ENCODE assay signal across 20 mouse cellular contexts in genomic region chr10:80001945-80002344, GRCm38 (mm10). TPM values are rescaled to one million over a fixed set of nuclear protein-coding genes. Genes with fewer than 3 reads are reported as not detected.
DNase-seq lines count a peak whose midpoint lies in the region; ATAC-seq lines count a peak whose summit lies in the region.
"Had no signal": no experiment of that assay in that cellular context is flagged by ENCODE, and none has a peak within 500 bp of the region (broad histone marks: within the 10 kb centered on the region; RNA-seq: fewer than 3 reads in every experiment).

No protein-coding gene starts in this region.

- DNase-seq in neural tube, embryonic 10.5 days (ENCODE audit: extremely low spot score, low spot score) = no peak
- peak; percentile 70 for DNase-seq in embryonic facial prominence, embryonic 14.5 days (ENCODE audit: low spot score)
- no peak for DNase-seq in kidney, postnatal 14 days
- no peak for DNase-seq in right cerebral cortex, adult 18-20 months
- DNase-seq: adrenal gland, adult 8-10 months; adrenal gland, postnatal 36 days; cerebellum, adult 8-10 months; cerebellum, postnatal 14 days; embryo, embryonic 11 days; gastrocnemius, postnatal 36 days; heart, adult 11 months; heart, postnatal 36 days had no signal

- no peaks in the 10 kb centered on the region for H3K9me3 ChIP-seq in neural tube, embryonic 13.5 days
- H3K9me3 ChIP-seq in embryonic facial prominence, embryonic 14.5 days (ENCODE audit: control insufficient read depth, low read length) = no peaks in the 10 kb centered on the region
- no peaks in the 10 kb centered on the region for H3K9me3 ChIP-seq in limb, embryonic 15.5 days
- H3K9me3 ChIP-seq: embryonic facial prominence, embryonic 12.5 days; forebrain, embryonic 13.5 days; heart, embryonic 13.5 days; hindbrain, embryonic 13.5 days had no signal

- no peak overlapping the region for H3K27ac ChIP-seq in neural tube, embryonic 13.5 days (replicated peaks)
- H3K27ac ChIP-seq in embryonic facial prominence, embryonic 14.5 days (replicated peaks; ENCODE audit: low read depth, low read length) = no peak overlapping the region
- H3K27ac ChIP-seq in limb, embryonic 15.5 days = no peak overlapping the region
- H3K27ac ChIP-seq: embryonic facial prominence, embryonic 12.5 days; forebrain, embryonic 13.5 days; heart, embryonic 13.5 days; hindbrain, embryonic 13.5 days; hindbrain, postnatal 0 days had no signal

- 0 out of 2 replicates have a peak overlapping the region, but pooled peaks have one; percentile 0 for H3K9ac ChIP-seq in neural tube, embryonic 13.5 days
- H3K9ac ChIP-seq in embryonic facial prominence, embryonic 14.5 days (ENCODE audit: low read depth, low read length) = no peak overlapping the region
- H3K9ac ChIP-seq in limb, embryonic 15.5 days = no peak overlapping the region
- H3K9ac ChIP-seq: hindbrain, embryonic 13.5 days had no signal

- no peak overlapping the region for H3K4me3 ChIP-seq in neural tube, embryonic 13.5 days
- H3K4me3 ChIP-seq in embryonic facial prominence, embryonic 14.5 days (ENCODE audit: low read depth, low read length) = no peak overlapping the region
- H3K4me3 ChIP-seq in limb, embryonic 15.5 days = no peak overlapping the region
- H3K4me3 ChIP-seq: embryonic facial prominence, embryonic 12.5 days; forebrain, embryonic 13.5 days; heart, embryonic 13.5 days; hindbrain, embryonic 13.5 days had no signal

- H3K4me2 ChIP-seq in neural tube, embryonic 13.5 days = no peak overlapping the region
- no peak overlapping the region for H3K4me2 ChIP-seq in embryonic facial prominence, embryonic 14.5 days (ENCODE audit: low read depth, low read length)
- H3K4me2 ChIP-seq in limb, embryonic 15.5 days = no peak overlapping the region
- H3K4me2 ChIP-seq: embryonic facial prominence, embryonic 12.5 days; forebrain, embryonic 13.5 days; hindbrain, embryonic 13.5 days had no signal

- peaks cover 7% of the 10 kb centered on the region; the same call in 1 of the 2 replicates for H3K36me3 ChIP-seq in neural tube, embryonic 13.5 days
- no peaks in the 10 kb centered on the region for H3K36me3 ChIP-seq in embryonic facial prominence, embryonic 14.5 days (ENCODE audit: control insufficient read depth, insufficient read depth, low read length)
- H3K36me3 ChIP-seq in limb, embryonic 15.5 days = no peaks in the 10 kb centered on the region
- H3K36me3 ChIP-seq: embryonic facial prominence, embryonic 12.5 days; heart, embryonic 13.5 days had no signal

- H3K27me3 ChIP-seq in neural tube, embryonic 13.5 days = peaks cover 37% of the 10 kb centered on the region
- H3K27me3 ChIP-seq in embryonic facial prominence, embryonic 14.5 days (replicated peaks; ENCODE audit: control insufficient read depth, insufficient read depth, low read length) = peaks cover 10% of the 10 kb centered on the region
- peaks cover 38% of the 10 kb centered on the region for H3K27me3 ChIP-seq in limb, embryonic 15.5 days
- H3K27me3 ChIP-seq: CH12.LX had no signal

- H3K4me1 ChIP-seq in neural tube, embryonic 13.5 days (replicated peaks) = peaks cover 15% of the 10 kb centered on the region
- H3K4me1 ChIP-seq in embryonic facial prominence, embryonic 14.5 days (ENCODE audit: control insufficient read depth, insufficient read depth, low read length) = peaks cover 22% of the 10 kb centered on the region; the same call in 1 of the 2 replicates
- H3K4me1 ChIP-seq in limb, embryonic 15.5 days = peaks cover 28% of the 10 kb centered on the region

- no peak for ATAC-seq in neural tube, embryonic 13.5 days (ENCODE audit: low read depth)
- no peak; the same call in 1 of the 2 replicates for ATAC-seq in embryonic facial prominence, embryonic 14.5 days (ENCODE audit: low read depth)
- peak; percentile 31; the same call in 1 of the 2 replicates for ATAC-seq in limb, embryonic 15.5 days (ENCODE audit: insufficient number of reproducible peaks, low FRiP score, low TSS enrichment, low read depth)
- ATAC-seq: forebrain, embryonic 13.5 days; hindbrain, postnatal 0 days had no signal

- WGBS in neural tube, embryonic 13.5 days = 72% methylated on average over 9 of the region's 9 CpGs
- 83% methylated on average over 7 of the region's 9 CpGs for WGBS in embryonic facial prominence, embryonic 14.5 days
- 71% methylated on average over 9 of the region's 9 CpGs for WGBS in limb, embryonic 15.5 days

RNA-seq across cellular contexts. Expression of gene Abca7, which starts 5.7 kb away (rescaled TPM):
- polyA plus RNA-seq in neural tube, embryonic 13.5 days (2015; fragmentation: Nextera tagmentation; extraction: Ambion mirVana) = 7.7 and 8.1 TPM in 2 replicates
- 2.5 and 2.8 TPM in 2 replicates for polyA plus RNA-seq in embryonic facial prominence, embryonic 14.5 days (2014; fragmentation: Nextera tagmentation; extraction: Ambion mirVana)
- polyA plus RNA-seq in limb, embryonic 15.5 days (2015; fragmentation: Nextera tagmentation; extraction: Ambion mirVana) = 3.3 and 3.4 TPM in 2 replicates

RNA-seq across cellular contexts. Expression of gene Cnn2, which starts 13.6 kb away (rescaled TPM):
- polyA plus RNA-seq in neural tube, embryonic 13.5 days (2015; fragmentation: Nextera tagmentation; extraction: Ambion mirVana) = 55.6 and 56.2 TPM in 2 replicates
- polyA plus RNA-seq in embryonic facial prominence, embryonic 14.5 days (2014; fragmentation: Nextera tagmentation; extraction: Ambion mirVana) = 293 and 304 TPM in 2 replicates
- polyA plus RNA-seq in limb, embryonic 15.5 days (2015; fragmentation: Nextera tagmentation; extraction: Ambion mirVana) = 264 and 270 TPM in 2 replicates

RNA-seq across cellular contexts. Expression of gene Arhgap45, which starts 14.5 kb away (rescaled TPM):
- 2.4 and 2.9 TPM in 2 replicates for polyA plus RNA-seq in neural tube, embryonic 13.5 days (2015; fragmentation: Nextera tagmentation; extraction: Ambion mirVana)
- polyA plus RNA-seq in embryonic facial prominence, embryonic 14.5 days (2014; fragmentation: Nextera tagmentation; extraction: Ambion mirVana) = 4.4 and 6.4 TPM in 2 replicates
- 5.3 and 6.4 TPM in 2 replicates for polyA plus RNA-seq in limb, embryonic 15.5 days (2015; fragmentation: Nextera tagmentation; extraction: Ambion mirVana)

RNA-seq across cellular contexts. Expression of gene Tmem259, which starts 17.8 kb away (rescaled TPM):
- polyA plus RNA-seq in neural tube, embryonic 13.5 days (2015; fragmentation: Nextera tagmentation; extraction: Ambion mirVana) = 21.0 and 21.4 TPM in 2 replicates
- polyA plus RNA-seq in embryonic facial prominence, embryonic 14.5 days (2014; fragmentation: Nextera tagmentation; extraction: Ambion mirVana) = 20.6 and 22.3 TPM in 2 replicates
- 19.3 and 20.1 TPM in 2 replicates for polyA plus RNA-seq in limb, embryonic 15.5 days (2015; fragmentation: Nextera tagmentation; extraction: Ambion mirVana)

RNA-seq across cellular contexts. Expression of gene Grin3b, which starts 31.4 kb away (rescaled TPM):
- 0.58 and 0.61 TPM in 2 replicates for polyA plus RNA-seq in neural tube, embryonic 13.5 days (2015; fragmentation: Nextera tagmentation; extraction: Ambion mirVana)
- 0.37 and 0.56 TPM in 2 replicates for polyA plus RNA-seq in embryonic facial prominence, embryonic 14.5 days (2014; fragmentation: Nextera tagmentation; extraction: Ambion mirVana)
- polyA plus RNA-seq in limb, embryonic 15.5 days (2015; fragmentation: Nextera tagmentation; extraction: Ambion mirVana) = 0.40 and 0.64 TPM in 2 replicates
